Mouse (Mus musculus): ENCODE data around the gene Tgm2.

Tgm2 gene

GRCm38 (mm10) chr2:158071633-158071995, 74.6 kb downstream of the Tgm2 start:
- intact Hi-C loops (cut with DNase I), result no loop called here

GRCm38 (mm10) chr2:158070885-158071632, 75.2 kb downstream of the Tgm2 start:
- intact Hi-C loops (cut with DNase I), result no loop called here

DNA sequence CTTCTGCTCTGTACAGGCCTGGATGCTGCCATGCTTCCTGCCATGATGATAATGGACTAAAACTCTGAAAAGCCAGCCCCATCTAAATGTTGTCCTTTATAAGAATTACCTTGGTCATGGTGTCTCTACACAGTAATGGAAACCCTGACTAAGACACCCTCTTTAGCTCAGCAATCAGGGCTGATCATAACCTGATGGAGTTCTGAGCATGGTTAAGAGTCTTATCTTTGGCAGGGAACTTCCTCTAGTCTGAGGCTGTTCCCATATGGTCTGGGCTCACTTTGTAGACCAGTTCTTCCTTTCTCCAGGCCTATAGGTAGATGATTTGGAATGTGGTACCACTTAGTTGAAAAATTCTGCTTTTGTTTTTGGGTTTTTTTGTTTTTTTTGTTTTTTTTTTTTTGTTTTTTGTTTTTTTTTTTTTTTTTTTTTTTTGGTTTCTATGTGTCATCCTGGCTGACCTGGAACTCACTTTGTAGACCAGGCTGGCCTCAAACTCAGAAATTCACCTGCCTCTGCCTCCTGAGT, 77.7 kb downstream of the Tgm2 start:
- intact Hi-C loops (cut with DNase I), result no loop called here

DNA sequence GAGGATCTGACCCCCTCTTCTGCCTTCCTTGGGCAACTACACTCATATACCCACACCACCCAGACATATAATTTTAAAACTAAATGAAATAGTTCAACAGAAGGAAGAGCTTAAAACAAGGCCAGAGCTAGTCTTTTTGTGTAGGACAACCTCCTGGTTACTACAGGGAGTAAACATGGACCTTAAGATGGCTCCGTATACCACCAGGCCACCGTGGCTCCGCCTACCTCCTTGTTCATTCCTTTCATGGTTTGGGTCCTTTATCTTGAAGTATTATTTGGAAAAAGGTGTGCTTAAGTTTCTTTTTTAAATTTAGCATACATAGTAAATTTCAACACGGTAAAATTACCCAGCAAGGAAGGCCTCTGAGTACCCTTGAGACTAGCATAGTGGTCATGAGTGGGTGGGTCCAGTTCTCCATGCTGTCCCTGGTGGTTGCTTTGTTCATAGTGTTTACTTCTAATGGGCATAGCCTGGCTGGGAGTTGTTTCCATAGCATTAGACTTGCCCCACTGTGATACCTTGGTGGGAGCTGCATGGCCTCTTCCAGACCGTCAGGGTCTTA, 78.9 kb downstream of the Tgm2 start:
- intact Hi-C loops (cut with DNase I), result no loop called here

- intact Hi-C loops (cut with DNase I), result no loop called here
Observed at GRCm38 (mm10) chr2:158066456-158066855, 79.8 kb downstream of the Tgm2 start.

All from adrenal gland (tissue).